Mouse (Mus musculus) cortical plate, adult 2 months (tissue): ENCODE results near the gene Arhgap32.

Experiments used
- CTCF ChIP-seq: fragments of 200-500 bp; IDR thresholded peaks from 2 replicates; pipeline ENCODE4 v1.5.1; 2011; ENCODE audit warnings: mild to moderate bottlenecking, control low read depth, low read length; ENCODE audit not compliant: insufficient read depth; ENCODE audit errors: extremely low read depth
- POLR2A ChIP-seq: fragments of 200-500 bp; IDR thresholded peaks from 2 replicates; pipeline ENCODE4 v1.6.1; 2011; ENCODE audit warnings: mild to moderate bottlenecking, low read length, control low read depth; ENCODE audit not compliant: insufficient read depth; ENCODE audit errors: extremely low read depth

GRCm38 (mm10) chr9:32097123-32097522 is 18.8 kb upstream of the Arhgap32 start:
- no peak for TF ChIP-seq POLR2A
- TF ChIP-seq CTCF: no peak
